Mouse (Mus musculus) liver, postnatal 0 days (tissue): ENCODE measurements around the gene D930007J09Rik. TPM values are rescaled to one million over a fixed set of nuclear protein-coding genes. Genes with fewer than 3 reads are reported as not detected.

Experiments used
- ATAC-seq: fragments of 200-750 bp; cut with Nextera tagmentation; 2 replicates; pipeline ENCODE4 v1.8.0; 2017; ENCODE audit warnings: mild to moderate bottlenecking, moderate library complexity
- DNase-seq: peaks from one replicate; pipeline ENCODE4 v3.0.0-alpha.2; 2016
- H3K27ac ChIP-seq: fragments of 300-500 bp; sonication (generic); 2 replicates; pipeline ENCODE4 v1.5.1; 2014; ENCODE audit warnings: antibody characterized with exemption, moderate library complexity, mild to moderate bottlenecking, low read depth
- H3K27me3 ChIP-seq: fragments of 300-500 bp; sonication (generic); 2 replicates; pipeline ENCODE4 v1.6.1; 2014; ENCODE audit warnings: low read length, control low read depth, mixed read lengths; ENCODE audit not compliant: insufficient read depth
- H3K36me3 ChIP-seq: fragments of 300-500 bp; sonication (generic); replicated peaks from 2 replicates; pipeline ENCODE4 v1.6.1; 2014; ENCODE audit warnings: mild to moderate bottlenecking, control low read depth, low read length, moderate library complexity, mixed read lengths; ENCODE audit not compliant: insufficient read depth
- H3K4me1 ChIP-seq: fragments of 300-500 bp; sonication (generic); 2 replicates; pipeline ENCODE4 v1.6.1; 2014; ENCODE audit warnings: antibody characterized with exemption, mild to moderate bottlenecking, control low read depth; ENCODE audit not compliant: insufficient read depth
- H3K4me2 ChIP-seq: fragments of 300-500 bp; sonication (generic); 2 replicates; pipeline ENCODE4 v1.6.1; 2014; ENCODE audit warnings: low read depth, mild to moderate bottlenecking, low read length, moderate library complexity, mixed read lengths
- H3K4me3 ChIP-seq: fragments of 300-500 bp; sonication (generic); 2 replicates; pipeline ENCODE4 v1.5.1; 2014; ENCODE audit warnings: low read depth, low read length
- H3K9ac ChIP-seq: fragments of 300-500 bp; sonication (generic); replicated peaks from 2 replicates; pipeline ENCODE4 v1.6.1; 2014; ENCODE audit warnings: mild to moderate bottlenecking, moderate library complexity
- H3K9me3 ChIP-seq: fragments of 300-500 bp; sonication (generic); 2 replicates; pipeline ENCODE4 v1.6.1; 2016; ENCODE audit warnings: mild to moderate bottlenecking, control low read depth, low read length, mixed read lengths
- CTCF ChIP-seq: sonication (generic); IDR thresholded peaks from 2 replicates; pipeline ENCODE4 v1.5.1; 2016; ENCODE audit warnings: antibody characterized with exemption, low read depth
- EP300 ChIP-seq: IDR thresholded peaks from 2 replicates; pipeline ENCODE4 v1.6.1; 2016; ENCODE audit warnings: antibody characterized with exemption, low read depth, mild to moderate bottlenecking
- WGBS: fragments of 180-500 bp; shearing (Covaris S2); extraction: QIAGEN DNeasy Blood & Tissue Kit; methylation state at CpG from one replicate; pipeline ENCODE4 v1.1.7; 2014; ENCODE audit not compliant: insufficient replicate concordance; 5-methylcytosine and 5-hydroxymethylcytosine counted together
- polyA plus RNA-seq: library from polyadenylated mRNA; unstranded; fragments of >200 nt; fragmentation: Nextera tagmentation; extraction: Ambion mirVana; gene quantifications from 2 replicates; pipeline ENCODE4 v1.2.1, GENCODE M21; 2015

Gene D930007J09Rik
- polyA plus RNA-seq, 1 experiment from 2014 or later = not detected

DNA sequence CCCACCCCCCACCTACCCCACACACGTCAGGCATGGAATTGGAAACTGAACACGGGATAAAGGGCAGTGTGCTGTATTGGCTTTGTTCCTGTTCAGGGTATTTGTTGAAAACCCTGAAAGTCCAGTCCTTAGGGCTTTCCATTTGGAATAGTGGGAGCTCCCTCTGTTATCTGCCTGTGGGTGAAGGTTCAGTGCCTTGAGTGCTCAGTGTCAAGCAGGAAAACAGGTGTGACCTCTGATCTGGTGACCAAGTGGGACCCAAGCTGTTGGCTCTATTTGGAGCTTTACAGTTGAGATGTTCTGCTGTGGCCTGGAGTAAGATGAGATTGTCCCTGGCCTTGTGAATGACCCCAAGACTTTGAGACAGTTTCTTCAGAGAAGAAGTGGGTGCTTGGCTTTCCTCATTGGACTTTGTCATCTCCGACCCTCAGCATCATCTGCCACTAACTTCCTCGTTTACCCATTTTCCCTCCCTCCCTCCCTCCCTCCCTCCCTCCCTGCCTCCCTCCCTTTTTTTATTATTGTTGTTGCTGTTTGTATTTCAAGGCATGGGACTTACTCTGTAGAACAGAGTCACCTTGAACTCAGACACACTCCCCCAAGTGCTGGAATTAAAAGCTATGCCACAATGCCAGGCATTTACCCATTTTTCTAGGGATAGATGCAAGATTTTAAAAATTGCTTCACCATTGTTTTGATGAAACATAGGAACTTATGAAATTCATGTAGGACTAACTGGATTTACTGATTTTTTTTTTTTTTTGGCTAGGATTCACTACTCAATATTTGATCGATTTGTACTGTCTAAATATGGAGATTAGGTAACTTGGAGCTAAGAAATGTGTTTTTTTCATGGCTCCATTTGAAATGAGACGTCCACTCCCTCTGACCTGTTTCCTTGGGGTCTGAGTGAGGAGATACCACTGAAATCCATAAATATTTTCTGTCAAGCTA is 22.0 kb upstream of the D930007J09Rik start:
- ATAC-seq (peak; percentile 83), DNase-seq (peak; percentile 22)
- Histone ChIP-seq H3K9me3 (no peaks in the 10 kb centered on the region), H3K4me1 (peaks cover 12% of the 10 kb centered on the region; the same call in 1 of the 2 replicates), H3K4me2 (no peak overlapping the region), H3K9ac (no peak overlapping the region), H3K4me3 (no peak overlapping the region), H3K36me3 (peaks cover 26% of the 10 kb centered on the region; the same call in 1 of the 2 replicates), H3K27me3 (no peaks in the 10 kb centered on the region), H3K27ac (peak overlapping the region; percentile 74)
- 56% methylated on average over 6 of the region's 6 CpGs for WGBS
- TF ChIP-seq CTCF (no peak), EP300 (no peak)

DNA sequence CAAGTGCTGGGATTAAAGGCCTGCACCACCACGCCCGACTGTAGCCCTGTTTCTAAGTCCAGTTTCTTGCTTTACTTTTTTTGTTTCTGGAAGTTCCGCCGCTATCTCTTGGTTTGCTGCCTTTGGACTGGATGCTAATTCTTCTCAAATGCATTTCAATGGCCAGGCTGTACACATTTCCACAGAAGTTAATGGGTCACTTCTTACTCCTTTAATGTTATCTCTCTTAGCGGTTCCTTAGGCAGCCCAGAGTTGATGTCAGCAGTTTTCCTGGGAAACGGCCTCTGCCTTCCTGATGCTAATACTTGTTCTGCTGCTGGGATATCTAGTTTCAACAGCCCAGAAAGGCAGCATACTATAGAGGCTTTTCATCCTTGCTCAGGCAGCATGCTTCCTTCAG is 20.5 kb upstream of the D930007J09Rik start:
- Histone ChIP-seq H3K36me3 (peaks cover 35% of the 10 kb centered on the region), H3K27me3 (no peaks in the 10 kb centered on the region), H3K4me3 (no peak overlapping the region), H3K4me2 (no peak overlapping the region), H3K27ac (no peak overlapping the region), H3K9me3 (no peaks in the 10 kb centered on the region), H3K9ac (no peak overlapping the region), H3K4me1 (peaks cover 9% of the 10 kb centered on the region; the same call in 1 of the 2 replicates)
- TF ChIP-seq EP300 = no peak
- TF ChIP-seq CTCF = no peak
- 80% methylated on average over 6 of the region's 6 CpGs for WGBS
- ATAC-seq (no peak), DNase-seq (no peak)

- H3K4me2 ChIP-seq = no peak overlapping the region
- H3K27me3 ChIP-seq = no peaks in the 10 kb centered on the region
- H3K9me3 ChIP-seq = no peaks in the 10 kb centered on the region
- no peak overlapping the region for H3K9ac ChIP-seq
- DNase-seq (no peak), ATAC-seq (no peak)
- H3K4me1 ChIP-seq = peaks cover 2% of the 10 kb centered on the region; the same call in 1 of the 2 replicates
- TF ChIP-seq CTCF = no peak
- TF ChIP-seq EP300 = no peak
- 89% methylated on average over 4 of the region's 4 CpGs for WGBS
- no peak overlapping the region for H3K4me3 ChIP-seq
- peaks cover 46% of the 10 kb centered on the region for H3K36me3 ChIP-seq
- no peak overlapping the region for H3K27ac ChIP-seq
Observed at GRCm38 (mm10) chr13:32821671-32822070, 19.0 kb upstream of the D930007J09Rik start.

GRCm38 (mm10) chr13:32819926-32820325 is 17.3 kb upstream of the D930007J09Rik start:
- WGBS = 81% methylated on average over 5 of the region's 5 CpGs
- Histone ChIP-seq H3K27ac (no peak overlapping the region), H3K36me3 (peaks cover 49% of the 10 kb centered on the region), H3K9me3 (no peaks in the 10 kb centered on the region), H3K4me1 (no peaks in the 10 kb centered on the region), H3K4me2 (no peak overlapping the region), H3K27me3 (no peaks in the 10 kb centered on the region), H3K9ac (no peak overlapping the region), H3K4me3 (no peak overlapping the region)
- no peak for DNase-seq
- no peak for ATAC-seq
- TF ChIP-seq CTCF = no peak
- TF ChIP-seq EP300 = no peak

DNA sequence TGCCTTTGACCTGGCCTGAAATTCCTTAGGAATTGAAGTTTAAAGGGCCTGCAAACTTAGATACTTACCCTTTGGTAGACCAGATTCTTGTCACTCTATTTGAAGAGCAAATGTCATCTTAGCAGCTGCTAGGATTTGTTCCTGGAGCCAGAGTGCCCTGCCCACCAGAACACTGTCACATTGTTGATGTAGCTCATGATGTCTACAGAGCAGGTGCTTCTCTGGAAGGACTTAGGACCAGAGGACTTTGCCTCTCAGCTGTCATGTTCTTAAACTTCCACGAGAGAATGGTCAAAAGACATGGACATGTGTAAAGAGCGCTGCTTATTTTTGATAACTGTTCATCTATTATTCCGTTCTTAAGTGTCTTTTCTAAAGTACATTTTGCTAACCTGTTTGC is 16.6 kb upstream of the D930007J09Rik start:
- no peak overlapping the region for H3K9ac ChIP-seq

GRCm38 (mm10) chr13:32807624-32808023 is 5.0 kb upstream of the D930007J09Rik start:
- H3K36me3 ChIP-seq = peaks cover 23% of the 10 kb centered on the region
- H3K9me3 ChIP-seq = no peaks in the 10 kb centered on the region
- H3K9ac ChIP-seq = no peak overlapping the region
- DNase-seq = no peak
- WGBS = 73% methylated on average over 3 of the region's 3 CpGs
- no peaks in the 10 kb centered on the region for H3K27me3 ChIP-seq
- ATAC-seq = no peak
- no peak for TF ChIP-seq EP300
- TF ChIP-seq CTCF = no peak
- H3K27ac ChIP-seq = no peak overlapping the region
- H3K4me2 ChIP-seq = no peak overlapping the region
- no peak overlapping the region for H3K4me3 ChIP-seq
- H3K4me1 ChIP-seq = peaks cover 14% of the 10 kb centered on the region

More for the DNA sequence above, 16.6 kb upstream of the D930007J09Rik start:
- H3K36me3 ChIP-seq = peaks cover 51% of the 10 kb centered on the region
- H3K4me1 ChIP-seq = no peaks in the 10 kb centered on the region
- WGBS = 86% methylated on average over 3 of the region's 3 CpGs
- H3K4me2 ChIP-seq = no peak overlapping the region
- no peaks in the 10 kb centered on the region for H3K27me3 ChIP-seq
- no peak for TF ChIP-seq CTCF
- no peak for TF ChIP-seq EP300
- ATAC-seq (no peak), DNase-seq (no peak)
- no peaks in the 10 kb centered on the region for H3K9me3 ChIP-seq
- no peak overlapping the region for H3K27ac ChIP-seq
- H3K4me3 ChIP-seq = no peak overlapping the region
